Mouse (Mus musculus): ENCODE measurements around the gene Tmem38b. TPM values are rescaled to one million over a fixed set of nuclear protein-coding genes. Genes with fewer than 3 reads are reported as not detected.

Gene Tmem38b
- total RNA-seq, 4 experiments from 2014 or later = 13.1 to 14.7 (median 14.4) TPM

DNA sequence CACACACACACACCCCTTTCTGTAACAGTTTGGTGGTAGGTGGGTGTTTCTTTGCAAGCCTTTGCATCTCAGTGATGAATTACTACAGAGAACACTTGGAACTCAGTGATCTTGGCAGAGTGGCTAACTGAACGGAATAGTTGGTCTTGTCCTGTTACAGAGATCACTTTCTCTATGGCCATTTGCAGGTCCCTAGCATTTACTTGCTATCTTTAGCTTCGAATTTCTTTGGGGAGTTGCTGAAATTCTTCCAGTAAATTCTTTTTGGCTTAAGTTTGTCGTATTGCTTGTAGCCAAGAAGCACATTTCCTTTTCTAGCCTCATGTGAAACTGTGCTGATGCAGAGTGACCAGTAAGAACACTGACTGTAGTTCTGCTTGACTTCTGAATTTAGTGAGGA, 3.1 kb downstream of the Tmem38b start:
- no peak for DNase-seq (ENCODE audit: low spot score in 2 of 2)

DNA sequence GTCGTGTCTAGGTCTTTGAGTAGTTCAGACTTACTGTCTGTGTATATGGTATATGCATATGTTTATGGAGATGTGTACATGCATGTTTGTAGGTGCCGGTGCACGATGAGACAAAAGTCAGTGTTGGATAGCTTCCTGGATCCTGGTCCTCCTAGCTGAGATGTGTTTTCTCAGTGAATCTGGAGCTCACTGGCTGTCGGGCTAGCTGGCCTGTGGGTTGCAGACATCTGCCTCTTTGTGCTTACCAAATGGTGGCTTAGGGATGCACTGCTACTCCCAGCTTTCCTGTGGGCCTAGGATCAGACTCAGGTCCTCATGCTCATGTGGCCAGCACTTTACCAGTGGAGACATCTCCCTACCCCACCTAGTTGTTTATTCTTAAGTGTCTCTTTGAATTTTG, 4.2 kb downstream of the Tmem38b start:
- DNase-seq (ENCODE audit: low spot score in 2 of 2) = peak in 1 of 2 experiments; percentile 27

DNA sequence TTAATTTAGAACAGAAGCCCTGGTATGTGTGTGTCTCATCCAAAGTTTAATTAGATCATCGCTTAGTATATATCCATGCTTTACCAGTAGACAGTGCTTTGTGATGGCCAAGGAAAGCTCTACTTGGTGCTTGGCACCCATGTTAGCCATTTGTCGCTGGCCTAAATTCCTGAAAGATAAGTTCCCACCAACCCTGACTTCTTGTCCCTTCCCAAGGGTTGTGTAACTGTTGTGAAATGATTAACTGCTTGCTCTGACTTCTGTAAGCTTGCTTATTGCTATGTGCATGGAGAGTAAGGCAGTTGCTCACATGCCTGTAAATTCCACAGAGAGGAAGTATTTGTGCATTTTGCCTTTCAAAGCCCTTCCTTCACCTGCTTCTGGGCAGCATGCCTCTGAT, 4.7 kb downstream of the Tmem38b start:
- no peak for DNase-seq (ENCODE audit: low spot score in 2 of 2)

DNA sequence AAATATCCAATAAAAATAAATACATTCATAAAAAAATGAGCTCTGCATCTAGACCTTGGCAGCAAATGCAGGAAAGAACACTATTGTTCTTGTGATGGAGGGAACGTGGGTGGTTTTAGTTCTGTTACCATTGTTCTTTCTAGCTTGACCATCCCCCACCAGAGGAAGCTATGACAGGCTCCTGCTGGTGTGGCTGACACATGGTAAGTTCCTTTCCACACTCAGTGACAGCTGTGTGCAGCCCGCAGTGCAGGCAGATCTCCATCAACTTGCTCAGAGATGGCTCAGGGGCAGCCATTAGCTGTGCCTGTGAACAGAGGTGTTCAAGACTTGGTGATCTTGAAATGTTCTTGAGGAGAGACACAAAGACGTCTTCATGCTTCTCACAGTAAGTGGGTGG, 6.5 kb downstream of the Tmem38b start:
- DNase-seq (ENCODE audit: low spot score in 2 of 2) = peak in 1 of 2 experiments; percentile 21

DNA sequence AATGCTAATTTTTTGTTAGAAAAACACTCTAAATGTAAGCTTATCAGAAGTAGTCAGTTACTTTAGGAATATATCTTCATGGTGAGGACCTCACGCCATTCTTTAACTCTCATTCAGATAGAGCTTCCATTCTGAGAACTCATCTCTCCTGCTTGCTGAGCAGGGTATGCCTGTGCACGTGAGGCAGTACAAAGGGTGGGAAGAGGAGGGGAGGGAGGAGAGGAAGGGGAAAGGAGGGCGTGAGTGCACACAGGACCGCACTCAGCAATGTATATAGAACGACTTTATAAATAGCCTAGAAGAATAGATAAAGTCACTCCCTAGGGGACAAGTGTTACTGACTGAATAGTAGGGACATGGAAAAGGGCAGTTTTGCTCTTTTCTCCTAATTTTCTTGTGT, 11.1 kb downstream of the Tmem38b start:
- no peak for DNase-seq (ENCODE audit: low spot score in 2 of 2)

DNA sequence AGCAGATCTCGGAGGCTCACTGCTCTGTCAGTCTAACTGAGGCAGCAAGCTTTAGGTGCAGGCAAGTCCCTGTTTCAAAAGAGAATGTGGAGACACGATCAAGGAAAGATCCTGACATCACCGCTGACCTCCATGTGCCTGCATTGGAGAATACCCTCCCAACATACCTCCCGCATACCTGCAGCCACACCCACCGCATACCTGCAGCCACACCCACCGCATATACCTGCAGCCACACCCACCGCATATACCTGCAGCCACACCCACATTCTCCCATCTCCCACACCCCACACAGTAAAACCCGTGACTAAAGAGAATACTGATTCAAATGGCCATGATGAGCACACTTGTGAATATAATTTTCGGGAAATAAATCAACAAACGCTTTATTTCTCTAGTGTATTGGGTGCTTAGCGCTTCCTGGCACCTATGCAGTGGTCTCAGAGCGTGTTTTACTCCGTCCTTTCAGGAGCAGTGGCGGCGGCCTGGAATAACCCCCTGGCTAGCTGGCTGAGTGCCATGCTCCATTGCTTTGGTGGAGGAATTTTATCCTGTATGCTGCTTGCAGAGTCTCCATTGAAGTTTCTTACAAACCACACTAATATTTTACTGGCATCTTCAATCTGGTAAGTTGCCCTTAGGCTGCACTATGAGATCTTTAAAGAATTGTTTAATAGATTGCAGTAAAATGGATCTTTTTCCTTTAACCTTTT, 14.5 kb downstream of the Tmem38b start:
- DNase-seq (ENCODE audit: low spot score in 2 of 2) = no peak

DNA sequence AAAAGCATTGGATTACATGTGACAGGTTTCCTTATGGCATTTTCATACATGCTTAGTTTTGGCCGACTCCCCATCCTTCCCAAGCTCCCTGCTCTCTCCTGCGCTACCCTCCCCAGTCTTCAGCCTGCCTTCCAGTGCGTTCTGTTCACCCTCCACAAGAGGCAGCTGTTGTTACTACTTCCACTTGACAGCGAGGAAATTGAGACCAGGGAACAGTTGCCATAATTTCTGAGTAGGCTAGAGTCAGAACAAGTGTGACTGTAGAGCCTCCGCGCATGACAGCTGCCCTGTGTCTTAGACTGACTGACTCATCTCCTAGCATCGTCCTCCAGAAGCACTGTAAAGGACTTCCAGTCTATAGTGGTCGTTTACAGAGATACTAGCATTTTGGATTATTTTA, 17.7 kb downstream of the Tmem38b start:
- DNase-seq (ENCODE audit: low spot score in 2 of 2) = peak in 1 of 2 experiments; percentile 48

DNA sequence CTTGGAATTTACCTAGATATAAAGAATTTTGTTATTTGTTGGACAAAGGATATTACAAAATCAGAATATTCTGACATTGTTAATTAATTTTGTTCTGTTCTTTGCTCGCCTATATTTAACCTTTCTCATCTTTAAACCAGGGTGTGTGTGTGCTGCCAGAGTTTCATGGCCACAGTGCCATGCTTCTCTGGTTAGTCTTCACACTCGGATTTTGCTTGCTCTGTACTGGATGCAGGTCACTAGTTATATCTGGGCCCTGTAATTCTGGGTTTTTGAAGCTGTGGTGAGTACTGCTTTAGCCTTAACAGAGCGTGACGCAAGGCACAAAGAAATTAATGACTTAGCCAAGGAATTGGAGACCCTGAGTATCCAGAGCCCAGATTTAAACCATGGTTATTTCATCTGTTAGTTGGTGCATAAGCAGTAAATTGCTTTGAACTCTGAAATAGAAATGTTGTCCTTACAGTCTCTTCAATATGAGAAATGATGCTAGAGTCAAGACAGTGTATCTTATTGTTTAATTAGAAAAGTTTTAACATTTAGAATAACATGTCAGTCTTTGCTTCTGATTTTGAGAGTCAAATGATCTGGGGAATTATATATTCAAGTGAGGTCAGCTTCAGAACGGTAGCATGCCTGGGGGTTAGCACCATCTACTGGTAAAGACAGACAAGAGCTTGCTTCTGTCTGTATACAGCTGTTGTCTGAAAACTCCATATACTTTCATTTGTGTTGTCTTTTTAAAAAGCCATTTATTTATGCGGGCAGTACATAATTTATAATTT, 19.2 kb downstream of the Tmem38b start:
- no peak for DNase-seq (ENCODE audit: low spot score in 2 of 2)

DNA sequence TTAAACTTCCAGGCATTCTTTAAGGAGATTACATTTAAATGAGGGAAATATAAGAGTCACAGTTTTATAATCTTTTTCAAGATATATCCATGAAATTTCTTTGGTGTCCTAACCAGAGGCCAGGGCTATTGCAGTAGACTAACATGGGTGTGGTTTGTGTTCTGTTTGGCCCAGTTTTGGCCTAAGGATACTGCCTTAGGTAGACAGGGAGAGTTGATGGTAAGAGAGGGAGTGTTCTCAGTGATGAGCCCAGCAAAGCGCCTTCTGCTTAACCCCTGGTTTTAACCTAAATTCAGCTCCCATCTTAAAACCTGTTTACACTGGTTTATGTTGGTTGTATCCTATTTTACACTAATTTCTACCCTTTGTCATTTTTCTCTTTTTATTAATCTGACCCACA, 19.8 kb downstream of the Tmem38b start:
- no peak for DNase-seq (ENCODE audit: low spot score in 2 of 2)

DNA sequence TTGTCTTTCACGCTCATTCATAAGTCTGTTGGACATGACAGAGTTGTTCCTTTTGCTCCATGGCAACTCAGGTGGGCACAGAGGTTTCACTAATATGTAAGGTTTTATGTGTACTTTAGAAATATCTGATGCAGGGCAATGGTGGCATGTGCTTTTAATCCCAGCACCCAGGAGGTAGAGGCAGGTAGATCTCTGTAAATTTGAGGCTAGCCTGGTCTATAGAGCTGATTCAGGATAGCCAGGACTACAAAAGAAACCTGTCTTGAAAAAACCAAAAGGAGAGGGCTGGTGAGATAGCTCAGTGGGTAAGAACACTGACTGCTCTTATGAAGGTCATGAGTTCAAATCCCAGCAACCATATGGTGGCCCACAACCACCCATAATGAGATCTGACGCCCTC, 20.5 kb downstream of the Tmem38b start:
- no peak for DNase-seq (ENCODE audit: low spot score in 2 of 2)

DNA sequence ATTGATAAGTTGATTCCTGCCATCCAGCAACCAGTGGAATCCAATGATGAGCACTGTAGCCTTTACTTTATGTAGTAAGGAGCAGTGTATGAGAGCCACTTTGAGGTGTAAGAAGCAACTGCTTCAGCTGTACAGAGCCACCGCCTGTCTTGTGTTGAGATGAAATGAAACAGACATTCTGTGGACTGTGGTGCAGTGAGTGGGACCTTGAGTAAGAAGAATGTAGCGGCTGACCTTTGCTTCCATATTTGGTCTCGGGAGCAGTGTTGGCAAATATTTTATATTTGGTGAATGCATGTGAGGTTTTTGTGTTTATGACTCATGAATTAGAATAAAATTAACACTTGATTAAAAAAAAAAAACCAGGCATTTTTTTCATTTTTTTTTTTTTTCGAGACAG, 21.7 kb downstream of the Tmem38b start:
- DNase-seq (ENCODE audit: low spot score in 2 of 2) = no peak

DNA sequence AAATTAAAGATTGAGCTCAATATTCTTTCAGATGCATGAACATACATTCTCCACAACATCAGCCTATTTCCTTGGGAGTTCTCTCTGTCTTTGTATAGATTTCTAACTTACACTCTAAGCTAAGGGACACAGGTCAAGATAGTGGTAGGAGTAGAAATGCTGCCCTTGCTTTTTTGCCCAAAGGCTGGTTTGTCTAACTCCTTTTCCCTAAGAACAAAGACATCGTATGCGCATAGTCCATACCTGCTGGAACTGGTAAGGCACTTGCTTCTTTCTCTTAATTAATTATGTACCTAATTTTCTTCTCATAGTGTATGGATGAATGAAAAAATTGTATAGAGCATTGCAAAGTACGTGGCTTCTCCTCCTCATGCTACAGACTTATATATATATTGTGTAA, 22.5 kb downstream of the Tmem38b start:
- no peak for DNase-seq (ENCODE audit: low spot score in 2 of 2)

DNA sequence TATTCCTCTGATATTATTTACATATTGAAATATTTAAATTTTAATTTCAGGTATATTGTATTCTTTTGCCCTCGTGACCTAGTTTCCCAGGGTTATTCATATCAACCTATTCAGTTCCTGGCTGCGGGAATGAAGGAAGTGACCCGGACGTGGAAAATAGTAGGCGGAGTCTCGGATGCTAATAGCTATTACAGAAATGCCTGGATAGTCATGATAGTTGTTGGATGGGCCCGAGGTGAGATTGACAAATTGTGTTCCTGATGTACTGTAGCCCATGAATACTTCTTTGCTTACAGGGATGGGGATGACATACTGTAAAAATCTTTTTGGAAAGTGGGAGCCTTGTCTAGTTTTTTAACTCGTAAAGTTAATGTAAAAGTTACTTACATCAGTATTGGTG, 23.0 kb downstream of the Tmem38b start:
- no peak for DNase-seq (ENCODE audit: low spot score in 2 of 2)

DNA sequence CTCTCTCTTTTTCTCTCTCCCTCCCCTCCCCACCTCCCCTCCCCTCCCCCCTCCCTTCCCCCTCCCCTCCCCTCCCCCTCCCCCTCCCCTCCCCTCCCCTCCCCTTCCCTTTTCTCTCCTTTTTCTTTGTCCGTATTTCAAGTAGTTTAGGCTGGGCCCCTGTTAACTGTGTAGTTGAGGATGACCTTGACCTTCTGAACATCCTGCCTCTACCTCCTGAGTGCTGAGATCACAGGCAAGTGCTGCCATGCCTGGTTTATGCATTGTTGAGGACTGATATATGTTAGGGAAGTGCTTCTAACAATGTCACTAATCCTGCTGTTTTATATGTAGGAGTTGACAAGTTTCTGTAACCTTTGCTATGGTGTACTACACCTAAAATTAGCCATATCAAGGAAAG, 24.0 kb downstream of the Tmem38b start:
- DNase-seq (ENCODE audit: low spot score in 2 of 2) = no peak

DNA sequence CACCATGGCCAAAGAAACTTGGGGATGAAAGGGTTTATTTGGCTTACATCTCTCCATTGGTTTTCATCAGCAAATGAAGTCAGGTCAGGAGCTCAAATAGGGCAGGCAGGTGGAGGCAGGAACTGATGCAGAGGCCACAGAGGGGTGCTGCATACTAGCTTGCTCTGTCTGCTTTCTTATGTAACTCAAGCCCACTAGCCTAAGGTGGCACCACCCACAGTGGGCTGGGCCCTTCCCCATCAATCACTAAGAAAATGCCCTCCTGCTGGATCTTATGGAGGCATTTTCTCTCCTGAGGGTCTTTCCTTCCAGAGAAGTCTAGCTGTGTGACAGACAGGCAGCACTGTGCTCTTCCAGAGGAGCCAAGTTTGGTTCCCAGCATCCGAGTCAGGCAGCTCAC, 27.5 kb downstream of the Tmem38b start:
- no peak for DNase-seq (ENCODE audit: low spot score in 2 of 2)

DNA sequence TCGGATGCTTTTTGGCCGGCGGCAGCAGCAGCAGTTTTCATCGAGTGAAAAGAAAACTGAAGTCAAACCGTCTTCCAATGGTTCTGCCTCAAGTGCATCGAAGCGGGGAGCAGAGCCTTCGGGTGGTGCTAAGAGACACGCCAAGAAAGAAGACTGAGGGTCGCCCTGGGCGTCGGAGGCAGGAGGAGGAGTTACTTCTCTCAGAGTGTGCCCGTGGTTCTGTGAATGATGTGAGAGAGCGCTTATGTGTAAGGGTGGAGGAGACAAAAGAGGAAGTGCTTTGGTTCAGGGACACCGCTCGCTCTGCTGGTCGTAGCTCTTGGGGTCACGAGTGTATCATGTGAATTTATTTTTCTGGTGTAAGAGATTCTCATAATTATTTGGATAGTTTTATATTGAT, 34.1 kb downstream of the Tmem38b start:
- DNase-seq (ENCODE audit: low spot score in 2 of 2) = no peak

DNA sequence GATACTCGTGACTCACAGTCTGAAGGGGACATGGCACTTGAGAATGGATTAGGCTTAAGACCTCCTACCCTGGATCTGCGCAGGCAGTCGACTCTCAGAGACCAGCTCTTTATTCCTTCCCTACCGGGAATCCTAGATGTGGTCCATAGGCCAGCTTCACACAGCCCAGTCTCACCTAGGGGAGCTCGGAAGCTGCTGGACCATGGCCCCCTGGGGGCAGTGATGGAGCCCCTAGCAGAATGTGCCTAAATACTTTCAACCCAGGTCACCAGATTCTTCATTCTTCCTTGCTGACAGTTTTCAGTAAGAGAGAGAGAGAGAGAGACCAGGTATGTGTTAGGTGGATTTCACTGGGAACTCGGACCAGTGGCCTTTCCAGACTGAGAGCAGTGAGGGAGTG, 36.3 kb downstream of the Tmem38b start:
- no peak for DNase-seq (ENCODE audit: low spot score in 2 of 2)

DNA sequence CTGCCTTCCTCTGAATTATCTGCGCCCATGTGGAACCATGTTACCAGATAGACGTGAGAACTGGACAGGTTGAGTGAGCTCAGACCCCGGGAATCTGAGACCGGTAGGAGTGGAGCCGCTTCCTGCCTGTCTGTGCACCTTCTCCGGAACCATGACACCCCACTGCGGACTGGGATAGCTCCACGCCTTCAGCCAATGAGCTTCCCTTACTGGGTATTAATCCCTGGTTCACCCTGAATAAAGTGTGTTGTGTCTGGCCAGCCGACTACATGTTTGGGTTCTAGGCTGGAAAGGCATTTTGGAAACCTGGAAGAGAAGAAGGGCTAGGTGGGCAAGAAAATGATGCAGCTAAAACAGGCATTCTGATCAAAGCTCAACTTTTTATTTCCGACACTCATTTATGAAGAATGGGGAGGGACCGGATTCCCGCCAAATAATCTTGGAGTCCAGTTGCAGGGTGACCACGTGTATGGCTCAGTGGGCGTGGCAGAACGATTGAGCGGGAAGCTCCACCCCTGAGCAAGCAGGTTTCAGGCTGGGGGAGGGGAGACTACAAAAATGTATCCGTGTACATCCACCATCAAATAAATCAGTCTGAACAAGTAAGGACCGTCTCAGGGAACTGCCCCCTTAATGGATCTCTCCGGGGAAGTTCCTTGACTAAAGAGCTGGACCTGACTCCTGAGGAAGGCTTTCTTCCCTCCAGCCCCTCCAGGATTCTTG, 38.4 kb downstream of the Tmem38b start:
- DNase-seq (ENCODE audit: low spot score in 2 of 2) = no peak

DNA sequence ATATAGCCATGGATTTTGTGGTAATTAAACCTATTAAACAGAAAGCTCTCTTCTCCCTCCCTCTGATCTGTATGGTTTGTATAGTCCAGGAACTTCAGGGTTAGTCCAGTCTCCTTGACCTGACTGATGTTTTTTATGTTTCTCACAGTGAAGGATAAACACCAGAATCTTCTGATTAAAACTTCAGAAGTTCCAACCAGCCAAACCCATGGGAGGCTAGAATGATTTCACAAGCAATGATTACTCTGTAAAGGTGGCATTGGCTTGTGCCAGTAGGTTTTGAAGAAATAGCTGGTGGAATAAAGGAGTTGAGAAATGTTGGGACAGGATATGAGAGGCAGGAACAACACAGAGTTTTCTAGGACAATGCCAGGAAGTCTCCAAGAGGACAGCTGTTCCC, 40.6 kb downstream of the Tmem38b start:
- DNase-seq (ENCODE audit: low spot score in 2 of 2) = no peak

DNA sequence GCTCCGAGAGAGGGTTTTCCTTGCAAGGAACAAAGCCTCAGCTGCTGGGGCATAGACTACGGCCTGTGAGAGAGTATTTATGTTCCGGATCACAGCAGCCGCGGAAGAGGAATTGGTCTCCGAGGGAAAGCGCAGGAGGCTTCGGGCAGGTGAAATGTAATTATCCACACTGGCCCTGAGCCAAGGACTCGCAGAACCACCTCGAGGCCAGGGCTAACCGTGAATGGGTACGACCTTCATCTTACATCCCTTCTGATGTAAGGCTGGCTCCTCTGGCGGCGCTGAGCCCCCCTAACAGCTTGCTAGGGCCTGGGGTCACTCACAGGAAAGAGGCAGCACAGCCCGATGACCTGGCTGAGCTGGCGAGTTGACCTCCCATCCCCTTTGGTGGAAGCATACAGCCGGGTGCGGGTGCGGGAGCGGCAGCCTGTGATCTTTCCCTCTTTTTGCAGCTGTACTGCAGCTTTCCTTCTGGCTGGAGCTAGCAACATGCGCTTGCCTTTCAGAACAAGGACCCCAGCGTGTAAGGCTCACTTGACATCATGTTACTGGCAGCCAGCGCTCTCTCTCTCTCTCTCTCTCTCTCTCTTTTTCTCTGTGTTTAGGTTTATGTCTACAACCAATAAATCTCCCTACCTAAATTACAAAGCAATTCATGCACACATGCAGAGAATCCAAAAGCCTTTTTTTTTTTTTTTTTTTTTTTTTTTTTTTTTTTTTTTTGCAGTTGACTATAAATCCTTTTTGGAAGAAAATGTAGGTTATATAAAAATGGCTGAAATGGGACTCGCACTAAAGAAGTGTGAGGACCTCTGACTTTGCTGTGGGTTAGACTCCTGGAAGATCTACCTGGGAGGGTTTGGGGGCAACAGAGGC, 52.9 kb downstream of the Tmem38b start:
- DNase-seq (ENCODE audit: low spot score in 2 of 2) = no peak

DNA sequence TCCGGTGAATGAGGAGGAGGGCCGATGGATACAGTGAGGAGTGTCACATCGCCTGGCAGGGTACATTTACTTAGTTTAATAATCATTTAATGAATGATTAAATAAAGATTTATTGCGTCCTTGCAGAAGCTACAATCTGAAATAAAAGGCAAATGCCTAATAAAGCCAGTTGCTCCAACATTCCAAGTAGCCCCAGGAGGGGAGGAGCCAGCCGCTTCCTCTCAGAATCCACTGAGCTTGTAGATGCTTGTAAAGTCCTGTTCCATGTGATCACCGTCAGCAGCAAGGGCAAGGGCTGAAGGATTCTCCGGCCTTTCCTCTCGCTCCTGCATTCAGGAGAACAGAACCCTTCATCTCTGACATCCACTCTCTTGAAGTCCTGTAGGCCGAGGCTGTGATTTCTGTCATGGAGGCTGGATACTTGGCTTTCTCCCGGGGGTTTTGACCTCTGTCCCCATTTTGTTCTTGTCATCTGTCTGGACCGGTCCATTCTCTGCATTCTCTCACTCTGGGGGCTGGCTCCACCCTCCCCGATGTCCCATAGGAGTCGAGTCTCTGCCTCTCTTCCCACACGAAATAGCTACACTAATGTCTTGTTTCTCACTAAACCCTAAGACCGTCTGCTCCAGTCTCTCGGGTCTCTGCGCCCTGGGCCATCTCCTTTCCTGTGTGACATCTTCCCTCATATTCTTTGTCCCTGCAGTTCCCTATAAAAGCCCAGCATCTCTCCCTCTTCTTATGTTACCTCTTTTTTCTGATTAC, 57.3 kb downstream of the Tmem38b start:
- DNase-seq (ENCODE audit: low spot score in 2 of 2) = no peak
